Mouse (Mus musculus) right cerebral cortex, postnatal 10 days (tissue): Measurements from ENCODE around the gene Xrcc5.
A peak's percentile ranks its signal among the peaks of the same experiment; 100 is the strongest.

ENCODE experiments used
- DNase-seq, 2 experiments: peaks; one replicate each; pipeline ENCODE4 v3.0.0; 2021; ENCODE audit warnings: low spot score in 2 of 2

The Xrcc5 gene

DNA sequence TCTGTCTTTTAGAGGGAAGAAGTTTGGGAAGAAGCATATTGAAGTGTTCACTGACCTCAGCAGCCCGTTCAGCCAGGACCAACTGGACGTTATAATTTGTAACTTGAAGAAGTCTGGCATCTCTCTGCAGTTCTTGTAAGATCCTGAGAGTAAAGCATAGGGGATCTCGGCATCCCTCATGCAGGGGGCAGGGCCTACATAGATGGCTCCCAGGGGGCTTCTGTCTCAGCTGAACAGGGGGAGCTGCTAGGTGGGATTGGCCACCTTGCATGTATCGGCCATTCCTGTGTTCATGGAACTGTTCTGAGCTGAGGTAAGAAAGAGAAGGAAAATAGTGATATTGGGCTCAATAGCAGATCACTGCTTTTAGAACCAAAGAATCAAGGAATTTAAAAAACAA lies 8.2 kb downstream of the Xrcc5 start:
- DNase-seq, result no peak

DNA sequence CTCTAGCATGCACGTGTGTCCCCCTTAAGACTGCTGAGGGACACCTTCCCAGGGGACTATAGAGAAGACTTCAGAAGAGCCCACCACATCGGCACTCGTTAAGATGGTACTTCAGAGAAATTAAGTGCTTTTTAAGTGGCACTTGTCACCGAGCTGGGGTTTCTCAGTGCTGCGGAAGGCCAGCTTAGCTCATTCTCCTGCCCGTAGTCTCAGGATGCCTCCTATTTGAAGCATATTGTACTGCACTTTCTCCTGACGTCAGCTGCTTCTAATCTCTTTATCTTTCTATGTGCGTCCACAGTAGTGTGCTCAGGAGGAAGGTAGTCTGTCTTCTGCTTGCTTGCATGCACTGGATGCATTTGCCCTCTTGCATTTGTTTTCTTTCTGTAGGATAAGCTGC lies 9.2 kb downstream of the Xrcc5 start:
- no peak for DNase-seq

- DNase-seq, result no peak
These were observed 9.7 kb downstream of the Xrcc5 start for GRCm38 (mm10) chr1:72316901-72317300.

DNA sequence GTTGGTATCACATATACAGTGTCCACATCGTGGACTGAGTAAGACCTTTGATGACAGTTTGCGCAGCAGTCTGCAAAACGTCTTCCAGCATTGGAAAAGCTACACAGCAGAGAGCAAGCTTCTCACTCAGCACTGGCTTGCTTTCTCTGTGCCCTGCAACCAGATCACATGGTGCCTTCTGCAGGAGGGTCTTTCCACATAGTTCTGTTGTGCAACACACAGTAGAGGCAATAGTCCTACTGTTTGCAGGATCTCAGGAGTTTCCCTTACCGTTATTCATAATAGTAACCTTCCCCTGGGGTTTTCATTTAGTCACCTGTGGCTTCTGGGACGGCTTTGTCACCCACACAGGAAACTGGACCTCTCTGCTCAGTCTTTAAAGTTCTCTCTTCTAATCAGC lies 13.5 kb downstream of the Xrcc5 start:
- DNase-seq, result no peak

GRCm38 (mm10) chr1:72323248-72323647 lies 16.0 kb downstream of the Xrcc5 start:
- DNase-seq, result no peak

- no peak for DNase-seq
These were observed 19.1 kb downstream of the Xrcc5 start for GRCm38 (mm10) chr1:72326162-72326821.

GRCm38 (mm10) chr1:72334807-72335206 lies 27.6 kb downstream of the Xrcc5 start:
- no peak for DNase-seq

GRCm38 (mm10) chr1:72336780-72337179 lies 29.6 kb downstream of the Xrcc5 start:
- peak in 1 of 2 experiments; percentile 31 for DNase-seq

GRCm38 (mm10) chr1:72338341-72338740 lies 31.1 kb downstream of the Xrcc5 start:
- DNase-seq, result no peak

GRCm38 (mm10) chr1:72347873-72348272 lies 40.7 kb downstream of the Xrcc5 start:
- DNase-seq, result no peak

GRCm38 (mm10) chr1:72354856-72355255 lies 47.6 kb downstream of the Xrcc5 start:
- no peak for DNase-seq

DNA sequence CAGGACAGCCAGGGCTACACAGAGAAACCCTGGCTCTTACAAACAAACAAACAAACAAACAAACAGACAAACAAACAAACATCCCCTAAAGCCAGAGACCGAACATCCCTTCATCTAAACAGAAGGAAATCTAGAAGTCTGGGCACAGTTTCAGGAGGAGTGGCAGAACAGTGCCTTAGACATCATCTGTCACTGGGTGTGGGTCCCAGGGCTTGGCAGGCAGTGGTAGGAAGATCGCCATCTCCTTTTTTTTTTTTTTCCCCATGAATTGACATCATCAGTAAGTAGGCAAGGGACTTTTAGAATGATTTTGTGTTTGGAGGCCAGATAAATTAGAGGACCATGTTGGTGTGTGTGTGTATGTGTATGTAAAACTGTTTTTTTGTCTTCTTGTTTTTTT lies 51.0 kb downstream of the Xrcc5 start:
- no peak for DNase-seq

- no peak for DNase-seq
These were observed 52.2 kb downstream of the Xrcc5 start for GRCm38 (mm10) chr1:72359462-72359861.

DNA sequence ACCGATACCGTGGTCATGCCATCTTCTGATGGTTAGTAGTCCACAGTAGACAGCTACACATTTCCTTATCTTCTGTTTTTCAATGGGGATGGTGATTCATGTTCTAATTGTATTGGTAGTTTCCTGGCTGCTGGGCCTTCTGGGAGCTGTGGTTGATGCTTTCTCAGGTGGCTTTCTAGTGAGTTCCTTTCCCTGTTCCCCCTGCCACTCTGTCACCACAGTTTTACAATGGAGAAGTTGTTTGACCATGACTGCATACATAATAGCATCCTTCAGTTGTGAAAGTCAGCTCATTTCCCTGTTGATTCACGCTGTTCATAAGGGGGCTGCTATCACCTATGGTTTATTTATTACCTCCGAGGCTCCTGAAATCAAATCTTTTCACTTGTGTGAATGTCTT lies 53.6 kb downstream of the Xrcc5 start:
- DNase-seq, result no peak

DNA sequence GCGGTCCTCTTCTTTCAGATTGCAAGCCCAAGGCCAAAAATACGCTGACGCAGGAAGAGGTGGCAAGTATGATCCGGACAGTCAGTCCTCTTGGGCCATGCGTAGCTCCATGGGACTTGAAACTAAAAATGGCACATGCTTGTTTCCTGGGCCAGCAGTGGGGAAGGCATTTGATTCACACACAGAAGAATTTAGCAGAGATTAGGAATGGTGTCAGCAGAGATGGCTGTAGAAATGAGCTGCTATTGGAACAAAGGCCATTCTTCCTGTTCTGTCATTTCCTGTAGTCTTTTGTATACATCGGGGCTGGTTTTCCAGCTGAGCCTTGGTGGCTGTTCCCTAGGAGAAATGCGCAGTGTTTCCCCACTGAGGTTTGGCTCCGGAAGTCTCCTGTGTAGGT lies 57.4 kb downstream of the Xrcc5 start:
- DNase-seq, result no peak

DNA sequence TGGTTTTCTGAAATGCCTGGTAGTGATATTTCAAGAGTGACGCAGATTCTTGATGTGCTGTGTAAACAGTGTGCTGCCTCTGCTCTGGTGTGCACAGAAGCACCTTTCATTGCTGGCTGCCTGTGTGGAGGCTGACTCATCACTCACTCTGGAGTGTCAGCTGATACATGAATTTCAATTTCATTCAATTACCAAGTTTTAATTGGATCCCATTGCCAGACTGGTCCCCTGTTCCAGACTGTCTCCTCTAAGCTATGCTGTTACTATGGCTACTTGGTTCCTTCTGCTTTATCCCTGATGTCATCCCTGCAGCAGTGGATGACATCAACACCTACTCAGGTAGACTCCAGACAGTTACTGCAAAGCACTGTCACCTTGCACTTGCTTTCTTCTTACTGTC lies 65.3 kb downstream of the Xrcc5 start:
- DNase-seq, result peak; percentile 40 to 55

DNA sequence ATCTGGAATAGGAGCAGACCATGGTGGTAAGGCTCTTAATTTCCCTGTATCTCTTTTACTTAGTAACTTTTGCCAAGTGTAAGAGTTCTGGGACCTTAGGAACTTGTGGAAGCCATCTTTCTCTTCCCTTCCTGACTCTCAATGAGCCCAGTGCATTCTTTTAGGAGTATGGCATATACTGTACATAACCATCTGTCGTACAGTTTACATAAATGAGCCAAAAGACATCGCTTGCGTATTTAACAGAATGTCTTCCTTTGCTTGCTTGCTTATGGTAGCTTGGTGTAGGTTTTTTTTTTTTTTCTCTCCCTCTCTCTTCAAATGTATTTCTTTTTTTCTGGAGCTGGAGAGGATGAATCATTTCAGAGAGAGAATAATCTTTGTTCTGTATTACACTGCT lies 65.7 kb downstream of the Xrcc5 start:
- no peak for DNase-seq

DNA sequence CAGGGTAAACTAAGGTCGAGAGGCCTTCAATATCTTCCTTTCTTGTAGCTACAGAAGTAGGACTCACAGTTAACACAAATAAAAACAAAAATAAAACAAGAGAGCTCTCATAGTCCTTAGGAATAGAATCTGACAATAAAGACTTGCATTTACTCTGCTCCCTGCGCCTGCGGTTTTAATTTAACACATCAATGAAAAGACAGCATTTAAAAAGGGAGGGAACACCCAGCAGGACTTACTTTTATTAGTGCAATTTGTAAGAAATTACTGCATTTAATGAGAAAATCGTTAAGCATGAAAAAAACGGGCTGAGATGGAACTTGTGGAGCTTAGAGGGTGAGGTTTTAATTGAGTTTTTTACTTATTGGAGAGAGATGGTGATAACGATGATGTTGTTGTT lies 66.4 kb downstream of the Xrcc5 start:
- no peak for DNase-seq

GRCm38 (mm10) chr1:72374049-72374448 lies 66.8 kb downstream of the Xrcc5 start:
- no peak for DNase-seq

DNA sequence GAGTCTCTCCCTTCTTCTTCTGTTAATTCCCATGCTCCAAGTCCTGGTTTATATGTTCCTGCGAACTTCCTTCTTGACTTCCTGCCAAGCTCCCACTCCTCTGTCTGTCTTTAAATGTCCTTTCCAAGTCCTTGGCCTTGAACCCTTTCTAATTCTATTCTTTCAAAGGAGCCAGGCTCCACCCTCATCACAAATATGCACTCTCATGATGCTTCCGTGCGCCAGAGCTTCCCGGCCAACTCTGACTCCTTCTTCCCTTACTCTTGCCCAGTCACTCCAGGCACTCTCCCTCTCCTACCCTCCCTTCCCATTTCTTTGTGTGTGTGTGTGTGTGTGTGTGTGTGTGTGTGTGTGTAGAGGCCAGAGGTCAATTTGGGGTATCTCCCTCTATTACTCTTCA lies 70.9 kb downstream of the Xrcc5 start:
- DNase-seq, result no peak

- no peak for DNase-seq
These were observed 72.6 kb downstream of the Xrcc5 start for GRCm38 (mm10) chr1:72379752-72380353.

DNA sequence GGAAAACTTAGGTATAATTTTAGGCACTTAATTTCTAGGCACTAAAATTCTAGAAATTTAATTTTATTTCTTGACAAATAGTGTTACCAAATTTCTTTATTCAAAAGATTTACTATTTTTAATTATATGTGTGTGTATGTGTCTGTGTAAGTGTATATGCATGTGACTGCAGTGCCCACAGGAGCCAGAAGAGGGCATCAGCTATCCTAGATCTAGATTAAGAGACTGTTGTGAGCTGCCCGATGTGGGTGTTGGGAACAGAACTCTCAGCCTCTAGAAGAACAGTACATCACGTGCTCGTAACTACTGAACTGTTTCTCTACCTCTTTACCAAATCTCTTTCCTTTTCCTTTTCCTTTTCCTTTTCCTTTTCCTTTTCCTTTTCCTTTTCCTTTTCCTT lies 73.3 kb downstream of the Xrcc5 start:
- DNase-seq, result no peak

- DNase-seq, result peak; percentile 43 to 49
These were observed 75.8 kb downstream of the Xrcc5 start for GRCm38 (mm10) chr1:72383056-72383455.

GRCm38 (mm10) chr1:72383651-72384050 lies 76.4 kb downstream of the Xrcc5 start:
- no peak for DNase-seq
